Mouse (Mus musculus) cerebellum, adult 9-10 months (tissue): ENCODE results near the gene Mertk.
A peak's percentile ranks its signal among the peaks of the same experiment; 100 is the strongest.
"Not testable (repeated sequence)": the region's sequence is repeated elsewhere in the genome, so short reads cannot be mapped to it uniquely, and the experiment has no call there.

Source experiments
- DNase-seq: peaks from one replicate; pipeline ENCODE4 v3.0.0; 2022

Mertk gene

GRCm38 (mm10) chr2:128698693-128699181 lies at the start of gene Mertk:
Mertk (plus strand) TSS chr2:128698956.
- peak; percentile 25 for DNase-seq

- DNase-seq: no peak
Measured at GRCm38 (mm10) chr2:128680661-128681060, 18.1 kb upstream of the Mertk start.

GRCm38 (mm10) chr2:128686921-128687557 lies 11.7 kb upstream of the Mertk start, which contains the start of gene Anapc1:
Anapc1 (minus strand) TSS chr2:128687391.
- DNase-seq: peak; percentile 86

- DNase-seq: no peak
Measured at GRCm38 (mm10) chr2:128687558-128688120, 11.1 kb upstream of the Mertk start.

- no peak for DNase-seq
Measured at GRCm38 (mm10) chr2:128692336-128692735, 6.4 kb upstream of the Mertk start.

DNA sequence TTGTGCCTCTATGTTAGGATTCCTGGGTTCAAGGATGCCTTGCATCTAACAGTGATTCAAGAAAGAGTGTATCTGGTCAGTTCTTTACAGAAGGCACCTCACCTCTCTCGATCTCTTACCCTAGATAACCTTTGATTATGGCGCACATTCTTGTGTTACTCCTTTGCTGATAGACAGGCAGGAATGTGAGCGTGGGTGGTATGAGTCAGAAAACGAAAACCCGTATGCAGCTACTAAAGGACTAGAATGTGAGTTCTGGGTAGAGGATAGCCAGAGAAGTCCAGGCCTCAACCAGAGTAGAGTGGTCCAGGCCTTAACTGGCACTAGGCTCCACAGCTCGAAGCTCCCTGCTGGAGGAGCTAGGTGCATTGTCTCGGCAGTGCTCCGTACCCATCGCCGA lies 6.0 kb upstream of the Mertk start:
- DNase-seq: no peak

DNA sequence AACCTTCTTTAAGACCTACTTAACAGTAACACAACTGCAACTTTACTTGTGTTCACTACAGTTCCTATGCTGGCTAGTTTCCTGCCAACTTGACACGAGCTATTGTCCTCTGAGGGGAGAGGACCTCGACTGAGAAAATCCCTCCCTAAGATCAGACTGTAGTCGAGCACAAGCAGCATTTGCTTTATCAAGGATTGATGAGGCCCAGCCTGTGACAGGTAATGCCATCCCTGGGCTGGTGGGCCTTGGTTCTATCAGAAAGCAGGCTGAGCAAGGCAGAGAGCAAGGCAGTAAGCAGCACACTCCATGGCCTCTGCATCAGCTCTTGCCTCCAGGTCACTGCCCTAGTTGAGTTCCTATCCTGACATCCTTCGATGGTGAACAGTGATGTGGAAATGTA lies 5.5 kb upstream of the Mertk start:
- DNase-seq: no peak

- not testable (repeated sequence) for DNase-seq
Measured at GRCm38 (mm10) chr2:128693828-128694227, 4.9 kb upstream of the Mertk start.

GRCm38 (mm10) chr2:128694548-128694947 lies 4.2 kb upstream of the Mertk start:
- no peak for DNase-seq

- no peak for DNase-seq
Measured at GRCm38 (mm10) chr2:128696426-128696825, 2.3 kb upstream of the Mertk start.

GRCm38 (mm10) chr2:128697047-128697446 lies 1.7 kb upstream of the Mertk start:
- no peak for DNase-seq

GRCm38 (mm10) chr2:128697566-128697965 lies 1.2 kb upstream of the Mertk start:
- DNase-seq: no peak

DNA sequence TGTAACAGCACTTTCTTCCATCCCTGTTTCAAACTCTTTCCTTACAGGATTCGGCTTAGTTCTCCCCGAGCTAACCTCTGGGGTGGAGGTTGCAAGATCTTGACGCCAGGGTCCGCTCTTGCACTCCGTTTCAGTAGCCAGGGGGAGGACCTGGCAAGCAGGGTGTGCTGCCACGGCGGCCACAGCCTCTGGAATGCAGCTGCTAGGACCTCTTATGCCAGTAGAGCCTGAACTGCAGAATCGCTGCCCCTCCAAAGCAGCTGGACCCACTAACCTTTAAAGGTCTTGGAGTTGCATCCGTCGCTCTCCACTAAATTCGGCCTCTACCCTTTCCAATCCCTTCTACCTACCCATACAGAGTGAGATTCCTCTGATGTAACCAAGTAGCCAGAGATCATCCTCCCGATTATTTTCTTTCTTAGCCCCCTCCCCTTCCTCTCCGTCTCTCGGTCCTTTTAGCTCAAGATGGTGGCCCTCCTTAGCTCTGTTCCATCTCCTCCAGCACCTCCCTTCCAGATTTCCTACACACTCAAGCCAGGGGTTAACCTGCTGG lies 540 bp upstream of the Mertk start:
- DNase-seq: peak; percentile 34

GRCm38 (mm10) chr2:128699201-128699885 lies 587 bp downstream of the Mertk start:
- no peak for DNase-seq

DNA sequence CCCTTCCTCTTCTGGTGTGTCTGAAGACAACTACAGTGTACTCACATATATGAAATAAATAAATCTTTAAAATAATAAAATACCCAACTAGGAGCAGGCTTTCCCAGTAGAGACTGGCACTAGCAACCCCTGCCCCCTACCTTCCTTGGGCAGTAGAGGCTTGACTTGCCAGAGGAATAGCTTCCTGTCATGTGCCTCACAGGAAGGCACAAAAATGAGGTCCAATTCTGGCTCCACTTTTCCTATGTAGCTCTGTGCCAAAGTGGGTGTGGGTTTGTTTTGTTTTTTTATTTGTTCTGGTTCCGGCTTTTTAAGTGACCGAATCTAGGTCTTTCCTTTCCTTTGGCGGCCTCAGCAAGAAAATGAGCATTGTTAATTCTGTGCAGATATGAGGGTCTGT lies 5.7 kb downstream of the Mertk start:
- DNase-seq: no peak

DNA sequence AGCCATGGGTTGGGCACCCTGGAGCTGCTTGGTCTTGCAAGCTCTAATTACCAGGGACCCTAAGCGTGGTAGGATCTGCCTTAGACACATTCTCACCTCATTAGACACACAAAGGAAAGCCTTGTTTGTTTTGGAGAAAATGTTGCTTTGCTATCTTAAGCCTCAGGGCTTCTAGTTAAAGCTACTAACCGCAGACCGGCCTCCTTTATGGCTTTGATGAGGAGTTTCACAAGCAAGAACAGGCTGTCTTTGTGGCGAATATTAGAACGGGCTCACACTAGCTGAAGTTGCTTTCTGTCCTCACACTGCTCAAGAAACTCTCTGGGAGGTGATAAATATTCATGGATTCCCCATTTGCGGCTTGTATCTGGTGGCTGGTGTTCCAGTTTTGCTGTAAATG lies 10.5 kb downstream of the Mertk start:
- DNase-seq: no peak

GRCm38 (mm10) chr2:128710609-128711008 lies 11.9 kb downstream of the Mertk start:
- DNase-seq: no peak

DNA sequence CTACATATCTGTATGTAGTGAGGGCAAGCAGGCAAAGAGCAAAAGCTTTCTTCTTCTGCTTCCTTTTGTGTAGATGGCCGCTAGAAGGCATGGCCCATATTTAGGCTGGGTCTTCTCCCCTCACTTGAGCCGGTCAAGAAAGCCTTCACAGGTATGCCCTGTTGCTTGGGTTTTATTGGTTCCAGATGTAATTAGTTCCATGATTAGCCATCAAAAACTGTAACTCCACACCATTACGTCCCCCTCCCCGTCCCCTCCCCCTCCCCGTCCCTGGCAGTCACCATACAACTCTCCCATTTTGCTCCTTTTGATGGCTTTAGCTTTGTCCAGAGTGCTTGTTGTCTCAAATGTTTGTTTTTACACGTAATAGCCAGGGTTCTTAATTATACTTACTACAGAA lies 14.2 kb downstream of the Mertk start:
- DNase-seq: no peak

GRCm38 (mm10) chr2:128713548-128714003 lies 14.8 kb downstream of the Mertk start:
- DNase-seq: no peak

DNA sequence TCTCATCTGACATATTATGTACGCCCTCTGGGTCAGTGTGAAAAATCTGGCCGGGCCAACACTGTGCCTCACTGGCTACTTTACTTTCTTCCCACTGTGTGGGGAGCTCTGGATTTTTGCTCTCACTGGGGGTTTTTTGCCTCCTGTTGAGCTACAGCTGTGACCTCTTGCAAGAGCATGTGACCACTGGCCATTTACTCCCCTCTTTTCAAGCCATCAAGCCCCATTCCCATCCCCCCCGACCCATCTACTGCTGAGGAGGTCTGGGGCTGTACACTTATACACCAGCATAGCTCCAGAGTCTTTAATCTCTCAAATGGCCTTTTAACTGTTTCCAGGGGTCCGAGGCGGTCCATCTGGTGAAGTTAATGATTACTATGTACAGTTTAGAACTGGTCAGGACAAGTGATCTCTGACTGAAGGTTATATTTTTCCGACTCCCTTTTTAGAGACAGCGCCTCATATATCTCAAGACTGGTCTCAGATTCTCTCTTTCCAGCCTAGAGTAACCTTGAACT lies 16.0 kb downstream of the Mertk start:
- no peak for DNase-seq

GRCm38 (mm10) chr2:128715979-128716378 lies 17.2 kb downstream of the Mertk start:
- DNase-seq: no peak

DNA sequence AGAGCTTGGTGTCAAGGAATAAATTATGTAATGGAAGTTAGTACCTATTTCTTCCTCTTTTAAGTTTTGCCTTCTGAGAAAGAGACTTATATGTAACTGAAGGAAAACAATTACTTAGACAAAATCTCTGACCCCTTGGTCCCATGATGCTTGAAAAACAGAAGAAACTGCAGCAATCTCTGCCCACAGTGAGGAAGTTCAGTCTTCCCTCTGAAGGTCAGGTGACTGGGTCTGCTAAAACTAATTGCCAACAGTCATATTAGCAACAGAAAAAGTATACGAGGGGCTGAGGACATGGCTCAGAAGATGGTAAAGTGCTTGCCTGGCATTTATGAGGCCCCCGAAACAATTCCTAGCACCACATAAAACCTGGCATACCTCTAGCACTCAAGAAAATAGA lies 20.6 kb downstream of the Mertk start:
- no peak for DNase-seq

GRCm38 (mm10) chr2:128722106-128722710 lies 23.5 kb downstream of the Mertk start:
- DNase-seq: no peak
